Mouse (Mus musculus) stomach, embryonic 14.5 days (tissue): ENCODE results near the gene Sh3bp2. TPM values are rescaled to one million over a fixed set of nuclear protein-coding genes. Genes with fewer than 3 reads are reported as not detected.

Experiments used
- ATAC-seq: fragments of 200-750 bp; cut with Nextera tagmentation; 2 replicates; pipeline ENCODE4 v1.8.0; 2017; ENCODE audit warnings: low read depth, moderate TSS enrichment; ENCODE audit not compliant: insufficient number of reproducible peaks, insufficient read depth, low FRiP score
- H3K27ac ChIP-seq: fragments of 300-500 bp; sonication (generic); 2 replicates; pipeline ENCODE4 v1.5.1; 2014; ENCODE audit warnings: mild to moderate bottlenecking, low read length, moderate library complexity, mixed read lengths
- H3K27me3 ChIP-seq: fragments of 300-500 bp; sonication (generic); 2 replicates; pipeline ENCODE4 v1.6.1; 2014; ENCODE audit warnings: low read length, control low read depth, mixed read lengths; ENCODE audit not compliant: control insufficient read depth, insufficient read depth
- H3K36me3 ChIP-seq: fragments of 300-500 bp; sonication (generic); 2 replicates; pipeline ENCODE4 v1.6.1; 2014; ENCODE audit warnings: mild to moderate bottlenecking, control low read depth, low read length, moderate library complexity, mixed read lengths; ENCODE audit not compliant: control insufficient read depth, insufficient read depth
- H3K4me1 ChIP-seq: fragments of 300-500 bp; sonication (generic); 2 replicates; pipeline ENCODE4 v1.6.1; 2014; ENCODE audit warnings: low read length, control low read depth, mixed read lengths; ENCODE audit not compliant: control insufficient read depth, insufficient read depth
- H3K4me2 ChIP-seq: fragments of 300-500 bp; sonication (generic); replicated peaks from 2 replicates; pipeline ENCODE4 v1.6.1; 2014; ENCODE audit warnings: low read depth, low read length, control low read depth
- H3K4me3 ChIP-seq: fragments of 300-500 bp; sonication (generic); 2 replicates; pipeline ENCODE4 v1.5.1; 2014; ENCODE audit warnings: low read depth, low read length, control low read depth
- H3K9ac ChIP-seq: fragments of 300-500 bp; sonication (generic); replicated peaks from 2 replicates; pipeline ENCODE4 v1.6.1; 2014; ENCODE audit warnings: low read depth, mild to moderate bottlenecking, control low read depth, low read length, moderate library complexity, mixed read lengths
- H3K9me3 ChIP-seq: fragments of 300-500 bp; sonication (generic); 2 replicates; pipeline ENCODE4 v1.6.1; 2016; ENCODE audit warnings: low read depth, low read length, control low read depth; ENCODE audit not compliant: control insufficient read depth
- WGBS: fragments of 180-500 bp; shearing (Covaris S2); extraction: QIAGEN DNeasy Blood & Tissue Kit; methylation state at CpG from one replicate; pipeline ENCODE4 v1.1.7; 2014; 5-methylcytosine and 5-hydroxymethylcytosine counted together
- microRNA-seq: library from miRNA; unstranded; fragments of <30 nt; microRNA quantifications from one replicate; pipeline ENCODE4, GENCODE M21; 2016
- polyA plus RNA-seq: library from polyadenylated mRNA; unstranded; fragments of >200 nt; fragmentation: Nextera tagmentation; extraction: Ambion mirVana; gene quantifications from 2 replicates; pipeline ENCODE4 v1.2.1, GENCODE M21; 2014

The Sh3bp2 gene
- polyA plus RNA-seq, 1 experiment from 2014 or later: 9.4 TPM

- Histone ChIP-seq H3K9ac (no peak overlapping the region), H3K36me3 (no peaks in the 10 kb centered on the region), H3K27me3 (no peaks in the 10 kb centered on the region), H3K4me1 (0 out of 2 replicates have a peak, but pooled peaks cover 9% of the 10 kb centered on the region), H3K4me2 (no peak overlapping the region), H3K4me3 (no peak overlapping the region), H3K27ac (no peak overlapping the region), H3K9me3 (no peaks in the 10 kb centered on the region)
- 98% methylated on average over 6 of the region's 6 CpGs for WGBS
- no peak for ATAC-seq
Measured at GRCm38 (mm10) chr5:34592666-34593065, 67.0 kb downstream of the Sh3bp2 start.

- no peaks in the 10 kb centered on the region for H3K9me3 ChIP-seq
- 94% methylated on average over 9 of the region's 9 CpGs for WGBS
- no peak for ATAC-seq
- H3K27ac ChIP-seq: no peak overlapping the region
- H3K4me3 ChIP-seq: no peak overlapping the region
- peaks cover 6% of the 10 kb centered on the region; the same call in 1 of the 2 replicates for H3K36me3 ChIP-seq
- H3K27me3 ChIP-seq: no peaks in the 10 kb centered on the region
- H3K4me2 ChIP-seq: no peak overlapping the region
- 0 out of 2 replicates have a peak, but pooled peaks cover 9% of the 10 kb centered on the region for H3K4me1 ChIP-seq
- no peak overlapping the region for H3K9ac ChIP-seq
Measured at GRCm38 (mm10) chr5:34593202-34593727, 67.6 kb downstream of the Sh3bp2 start.

GRCm38 (mm10) chr5:34604576-34604975 lies 78.9 kb downstream of the Sh3bp2 start:
- WGBS: 97% methylated on average over 5 of the region's 5 CpGs
- Histone ChIP-seq H3K27ac (no peak overlapping the region), H3K4me3 (no peak overlapping the region), H3K4me1 (no peaks in the 10 kb centered on the region), H3K27me3 (no peaks in the 10 kb centered on the region), H3K9ac (no peak overlapping the region), H3K36me3 (peaks cover 37% of the 10 kb centered on the region), H3K4me2 (no peak overlapping the region), H3K9me3 (no peaks in the 10 kb centered on the region)
- ATAC-seq: no peak

- Histone ChIP-seq H3K27ac (no peak overlapping the region), H3K27me3 (no peaks in the 10 kb centered on the region), H3K4me2 (no peak overlapping the region), H3K4me3 (no peak overlapping the region), H3K9ac (no peak overlapping the region), H3K9me3 (no peaks in the 10 kb centered on the region), H3K4me1 (no peaks in the 10 kb centered on the region), H3K36me3 (peaks cover 46% of the 10 kb centered on the region)
- 83% methylated on average over 8 of the region's 8 CpGs for WGBS
- ATAC-seq: no peak
Measured at GRCm38 (mm10) chr5:34607100-34607880, 81.7 kb downstream of the Sh3bp2 start.

GRCm38 (mm10) chr5:34608226-34608625 lies 82.6 kb downstream of the Sh3bp2 start:
- WGBS: 45% methylated on average over 3 of the region's 3 CpGs

GRCm38 (mm10) chr5:34609966-34610365 lies 84.3 kb downstream of the Sh3bp2 start:
- Histone ChIP-seq H3K9me3 (no peaks in the 10 kb centered on the region), H3K27ac (no peak overlapping the region), H3K4me1 (no peaks in the 10 kb centered on the region), H3K4me2 (no peak overlapping the region), H3K36me3 (peaks cover 57% of the 10 kb centered on the region), H3K27me3 (no peaks in the 10 kb centered on the region), H3K4me3 (no peak overlapping the region), H3K9ac (no peak overlapping the region)
- no peak for ATAC-seq
- 90% methylated on average over 4 of the region's 4 CpGs for WGBS

More at GRCm38 (mm10) chr5:34608226-34608625, 82.6 kb downstream of the Sh3bp2 start:
- Histone ChIP-seq H3K4me2 (no peak overlapping the region), H3K27me3 (no peaks in the 10 kb centered on the region), H3K36me3 (peaks cover 46% of the 10 kb centered on the region), H3K27ac (no peak overlapping the region), H3K9ac (no peak overlapping the region), H3K4me3 (no peak overlapping the region), H3K4me1 (no peaks in the 10 kb centered on the region), H3K9me3 (no peaks in the 10 kb centered on the region)
- ATAC-seq: no peak

Small RNAs within 50 kb of the gene (microRNA-seq; reads per million reads assigned to microRNA genes)
- 1.8 reads per million for gene Mir7036b

Other genes starting within 250 kb of the Sh3bp2 start
- gene Zfyve28, start 237.4 kb upstream of the Sh3bp2 start, polyA plus RNA-seq: 0.62 and 0.73 TPM in 2 replicates
- gene Cfap99, start 237.2 kb upstream of the Sh3bp2 start, polyA plus RNA-seq: not detected in 2 replicates
- 183 and 188 TPM in 2 replicates for gene Rnf4, start 189.5 kb upstream of the Sh3bp2 start, polyA plus RNA-seq
- 17.9 and 25.3 TPM in 2 replicates for gene Fam193a, start 155.9 kb upstream of the Sh3bp2 start, polyA plus RNA-seq
- 21.2 and 23.8 TPM in 2 replicates for gene Tnip2, start 11.8 kb upstream of the Sh3bp2 start, polyA plus RNA-seq
- 193 and 196 TPM in 2 replicates for gene Add1, start 47.8 kb downstream of the Sh3bp2 start, polyA plus RNA-seq
- 140 and 141 TPM in 2 replicates for gene Mfsd10, start 111.4 kb downstream of the Sh3bp2 start, polyA plus RNA-seq
- 27.1 and 29.1 TPM in 2 replicates for gene Nop14, start 134.3 kb downstream of the Sh3bp2 start, polyA plus RNA-seq
- gene Grk4, start 134.5 kb downstream of the Sh3bp2 start, polyA plus RNA-seq: 1.9 and 2.8 TPM in 2 replicates
- gene Htt, start 235.9 kb downstream of the Sh3bp2 start, polyA plus RNA-seq: 25.8 and 26.2 TPM in 2 replicates